Mouse (Mus musculus): Measurements from ENCODE around the gene Nsa2. TPM values are rescaled to one million over a fixed set of nuclear protein-coding genes. Genes with fewer than 3 reads are reported as not detected.

The Nsa2 gene
- total RNA-seq (2023), result 121 to 129 TPM (median 124 TPM) in 4 replicates

DNA sequence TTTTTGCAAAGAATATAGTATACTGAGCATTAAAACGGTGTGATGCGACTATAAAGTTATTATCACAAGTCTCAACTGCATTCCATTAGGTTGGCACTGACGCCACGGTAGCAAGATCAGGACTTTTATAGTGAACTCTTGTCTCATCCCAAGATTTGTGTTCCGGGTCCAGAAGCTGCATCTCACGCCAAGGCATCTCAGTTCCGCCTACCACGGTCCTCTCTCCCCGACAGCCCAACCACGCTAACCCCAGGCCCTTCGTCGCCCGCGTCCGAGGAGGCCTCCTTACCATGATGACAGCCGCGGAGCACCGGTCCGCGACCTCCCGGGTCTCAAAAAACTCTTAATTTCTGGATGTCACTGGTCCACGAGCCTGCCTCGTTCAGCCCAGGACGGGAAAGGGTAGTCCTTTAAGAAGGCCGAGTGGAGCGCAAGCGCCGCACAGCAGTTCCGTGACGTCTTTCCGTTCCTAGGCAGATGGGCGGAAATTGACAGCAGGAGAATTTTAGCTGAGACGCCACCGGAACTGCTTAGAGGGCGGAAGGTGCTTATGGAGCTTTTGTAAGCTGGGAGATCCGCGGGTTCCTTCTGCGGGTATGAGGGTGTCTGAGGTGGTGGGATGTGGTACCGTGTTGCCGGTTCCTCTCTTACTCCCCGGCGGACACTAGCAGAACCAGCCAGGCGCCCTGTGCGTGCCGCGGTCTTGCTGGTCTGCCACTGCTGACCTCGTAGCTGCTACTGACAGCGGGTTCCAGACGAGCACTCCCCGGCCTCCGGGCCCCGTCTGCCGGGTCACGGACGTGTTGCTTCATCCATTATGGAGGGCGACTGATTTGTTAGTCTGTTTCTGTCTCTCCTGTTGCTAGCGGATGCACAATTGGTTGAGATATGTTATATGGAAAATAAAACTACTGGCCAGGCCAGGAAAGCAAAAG lies at the start of gene Nsa2, which contains the start of gene Gfm2:
Gene Nsa2, minus strand, starts transcription at position 472 of the 935 bp plus-strand sequence.
Gene Gfm2, plus strand, starts transcription at position 472 of the 935 bp plus-strand sequence.

DNA sequence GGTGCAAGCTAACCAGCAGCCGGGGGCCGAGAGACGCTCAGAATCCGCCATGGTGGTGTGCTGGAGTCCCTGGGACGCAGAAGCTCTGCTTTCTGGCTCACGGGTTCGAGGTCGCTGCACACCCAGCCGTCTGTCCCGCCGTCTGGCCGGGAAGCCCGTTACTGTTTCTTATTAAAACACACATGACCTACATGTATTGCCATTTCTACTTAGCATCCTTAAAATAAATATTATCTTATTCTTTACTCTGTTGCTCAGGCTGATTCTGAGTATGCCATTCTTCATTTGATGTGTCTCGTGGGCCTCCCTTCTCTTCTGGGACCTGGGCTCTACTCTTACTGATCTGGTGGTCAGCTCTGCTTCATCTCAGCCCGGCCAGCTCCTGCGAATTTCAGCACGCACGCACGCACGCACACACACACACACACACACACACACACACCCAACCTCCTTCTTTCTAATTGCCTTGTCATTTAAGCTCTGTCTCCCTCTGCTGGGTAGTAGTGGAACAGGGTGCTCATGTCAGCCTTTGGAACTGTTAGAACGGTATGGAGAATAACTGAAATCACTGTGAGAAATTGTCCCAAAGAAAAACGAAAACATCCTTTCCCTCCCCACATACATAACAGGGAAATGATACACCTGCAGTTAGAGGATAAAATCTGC lies 38.4 kb downstream of the Nsa2 start, which contains the start of gene Gm6169:
Gene Gm6169, minus strand, starts transcription at position 51 of the 666 bp plus-strand sequence.

Other genes starting within 250 kb of the Nsa2 start
- not detected in 4 replicates for gene Gcnt4, start 213.2 kb downstream of the Nsa2 start, total RNA-seq (2023)
- gene 1700029F12Rik, start 103.6 kb downstream of the Nsa2 start, total RNA-seq (2023), result not detected in 4 replicates
- gene Fam169a, start 70.7 kb downstream of the Nsa2 start, total RNA-seq (2023), result not detected in 4 replicates
- gene Gm6169, start 38.7 kb downstream of the Nsa2 start, total RNA-seq (2023), result 1.5 to 1.9 TPM in 2 of 4 replicates, not detected in the others
- 26.6 to 39.6 TPM (median 31.4 TPM) in 4 replicates for gene Gfm2, start within 50 bp of the Nsa2 start, total RNA-seq (2023)
- 46.2 to 54.3 TPM (median 52.2 TPM) in 4 replicates for gene Hexb, start 60.4 kb upstream of the Nsa2 start, total RNA-seq (2023)
- gene Enc1, start 103.2 kb upstream of the Nsa2 start, total RNA-seq (2023), result 2.2 to 3.3 TPM (median 3.0 TPM) in 4 replicates